Mouse (Mus musculus) lung, adult 2 months (tissue): ENCODE results near the gene Sh3bp5l.

ENCODE experiments used
- CTCF ChIP-seq: fragments of 200-500 bp; IDR thresholded peaks from 2 replicates; pipeline ENCODE4 v1.5.1; 2011; ENCODE audit warnings: mild to moderate bottlenecking, low read length, control low read depth; ENCODE audit not compliant: insufficient read depth
- POLR2A ChIP-seq: fragments of 200-500 bp; IDR thresholded peaks from 2 replicates; pipeline ENCODE4 v1.6.1; 2011; ENCODE audit warnings: low read depth, mild to moderate bottlenecking, control low read depth, low read length, borderline replicate concordance; ENCODE audit errors: extremely low read depth

DNA sequence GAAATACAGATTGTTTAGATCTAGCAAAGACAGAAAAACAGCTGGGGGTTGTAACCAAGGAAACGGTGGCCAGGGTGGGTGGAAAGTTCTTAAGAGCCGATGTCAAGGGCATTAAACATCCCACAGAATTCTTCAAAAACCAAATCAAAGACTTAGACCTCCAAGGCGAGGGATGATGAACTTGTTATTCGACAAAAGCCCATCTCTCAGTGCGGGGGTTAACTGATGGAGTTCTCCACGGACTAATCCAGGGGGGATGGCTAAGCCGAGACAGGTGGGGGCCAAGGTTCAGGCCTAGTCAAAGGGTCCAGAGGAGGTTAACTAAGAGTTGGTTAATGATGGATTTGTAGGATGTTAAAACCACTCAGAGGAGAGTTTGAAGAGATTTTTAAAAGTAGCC is 26.9 kb upstream of the Sh3bp5l start:
- TF ChIP-seq POLR2A, result no peak
- TF ChIP-seq CTCF, result no peak
